Mouse (Mus musculus) liver, embryonic 14.5 days (tissue): Measurements from ENCODE around the gene Nphp4. TPM values are rescaled to one million over a fixed set of nuclear protein-coding genes. Genes with fewer than 3 reads are reported as not detected.

Source experiments
- ATAC-seq: fragments of 200-750 bp; cut with Nextera tagmentation; 2 replicates; pipeline ENCODE4 v1.8.0; 2017; ENCODE audit warnings: moderate number of reproducible peaks, mild to moderate bottlenecking, moderate library complexity; ENCODE audit not compliant: insufficient read depth
- DNase-seq, 3 experiments: peaks; one replicate each; pipeline ENCODE4 v3.0.0-alpha.2; 2012 to 2013; ENCODE audit warnings: low read depth in 3 of 3, low spot score in 3 of 3
- H3K27ac ChIP-seq: fragments of 300-500 bp; sonication (generic); 2 replicates; pipeline ENCODE4 v1.5.1; 2014; ENCODE audit warnings: moderate library complexity, mild to moderate bottlenecking, control low read depth, inconsistent platforms
- H3K27me3 ChIP-seq: fragments of 300-500 bp; sonication (generic); 2 replicates; pipeline ENCODE4 v1.6.1; 2014; ENCODE audit warnings: mild to moderate bottlenecking, low read length, moderate library complexity; ENCODE audit not compliant: control insufficient read depth, insufficient read depth
- H3K36me3 ChIP-seq: fragments of 300-500 bp; sonication (generic); replicated peaks from 2 replicates; pipeline ENCODE4 v1.6.1; 2014; ENCODE audit warnings: low read depth; ENCODE audit not compliant: control insufficient read depth, insufficient read depth
- H3K4me1 ChIP-seq, 2 experiments: fragments of 200-500 bp in 1 of 2; fragments of 300-500 bp in 1 of 2; sonication (generic) in 1 of 2; replicated peaks; 2 replicates each; pipeline ENCODE4 v1.6.1; 2012 to 2014; ENCODE audit warnings: antibody characterized with exemption in 1 of 2, inconsistent platforms in 1 of 2, low read length in 1 of 2; ENCODE audit not compliant: control insufficient read depth in 2 of 2, insufficient read depth in 2 of 2
- H3K4me2 ChIP-seq: fragments of 300-500 bp; sonication (generic); 2 replicates; pipeline ENCODE4 v1.6.1; 2014; ENCODE audit warnings: low read depth, mild to moderate bottlenecking, control low read depth, moderate library complexity
- H3K4me3 ChIP-seq, 2 experiments: fragments of 200-500 bp in 1 of 2; fragments of 300-500 bp in 1 of 2; sonication (generic) in 1 of 2; 2 replicates each; pipeline ENCODE4 v1.5.1; 2012 to 2014; ENCODE audit warnings: low read depth in 2 of 2, low read length in 2 of 2, mild to moderate bottlenecking in 2 of 2, control low read depth in 1 of 2, inconsistent platforms in 1 of 2, moderate library complexity in 1 of 2; ENCODE audit not compliant: insufficient read depth in 1 of 2
- H3K9ac ChIP-seq: fragments of 300-500 bp; sonication (generic); replicated peaks from 2 replicates; pipeline ENCODE4 v1.6.1; 2014; ENCODE audit warnings: mild to moderate bottlenecking, control low read depth, moderate library complexity
- H3K9me3 ChIP-seq: fragments of 300-500 bp; sonication (generic); 2 replicates; pipeline ENCODE4 v1.6.1; 2016; ENCODE audit warnings: low read length, mixed read lengths; ENCODE audit not compliant: control insufficient read depth
- CTCF ChIP-seq: IDR thresholded peaks from 2 replicates; pipeline ENCODE4 v1.5.1; 2016; ENCODE audit warnings: antibody characterized with exemption, low read depth, control low read depth
- EP300 ChIP-seq: IDR thresholded peaks from 2 replicates; pipeline ENCODE4 v1.6.1; 2016; ENCODE audit warnings: antibody characterized with exemption, low read depth
- WGBS: fragments of 180-500 bp; shearing (Covaris S2); extraction: QIAGEN DNeasy Blood & Tissue Kit; methylation state at CpG from one replicate; pipeline ENCODE4 v1.1.7; 2014; ENCODE audit not compliant: insufficient replicate concordance; 5-methylcytosine and 5-hydroxymethylcytosine counted together
- polyA plus RNA-seq, 2 experiments: library from polyadenylated mRNA; depleted of rRNA in 1 of 2; stranded (reverse) in 1 of 2; unstranded in 1 of 2; fragments of >200 nt; fragmentation: Nextera tagmentation in 1 of 2; extraction: Ambion mirVana in 1 of 2; gene quantifications; 2 replicates each; pipeline versions ENCODE4 v1.2.1 to v1.2.3; 2012 to 2014

Gene Nphp4
- polyA plus RNA-seq, 2 experiments = 0.11 TPM; not detected in 1

DNA sequence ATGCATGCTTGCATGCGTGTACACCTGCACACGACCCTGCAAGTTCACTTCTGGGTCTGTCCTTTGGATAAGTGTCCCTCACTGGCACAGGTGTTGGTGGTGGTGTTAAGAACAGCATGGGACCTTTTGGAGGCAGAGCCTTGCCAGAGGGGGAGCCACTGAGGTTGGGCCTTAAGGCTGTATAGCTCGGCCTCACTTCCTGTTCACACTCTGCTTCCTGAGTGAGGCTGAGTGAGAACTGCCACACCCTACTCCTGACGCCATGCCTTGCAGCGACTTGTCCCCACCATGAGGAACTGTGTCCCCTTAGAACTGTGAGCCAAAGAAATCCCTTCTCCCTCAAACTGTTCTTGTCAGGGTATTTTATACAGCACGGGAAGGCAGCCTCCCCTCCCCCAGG is 25.1 kb upstream of the Nphp4 start:
- Histone ChIP-seq H3K27ac (no peak overlapping the region), H3K27me3 (no peaks in the 10 kb centered on the region), H3K4me2 (no peak overlapping the region), H3K9ac (no peak overlapping the region), H3K9me3 (no peaks in the 10 kb centered on the region), H3K4me1 (no peaks in the 10 kb centered on the region), H3K36me3 (no peaks in the 10 kb centered on the region), H3K4me3 (no peak overlapping the region)
- no peak for TF ChIP-seq EP300
- 0 out of 2 replicates have a peak, but pooled peaks have one; percentile 19 for TF ChIP-seq CTCF
- DNase-seq = no peak
- WGBS = 64% methylated on average over 6 of the region's 6 CpGs
- no peak for ATAC-seq

DNA sequence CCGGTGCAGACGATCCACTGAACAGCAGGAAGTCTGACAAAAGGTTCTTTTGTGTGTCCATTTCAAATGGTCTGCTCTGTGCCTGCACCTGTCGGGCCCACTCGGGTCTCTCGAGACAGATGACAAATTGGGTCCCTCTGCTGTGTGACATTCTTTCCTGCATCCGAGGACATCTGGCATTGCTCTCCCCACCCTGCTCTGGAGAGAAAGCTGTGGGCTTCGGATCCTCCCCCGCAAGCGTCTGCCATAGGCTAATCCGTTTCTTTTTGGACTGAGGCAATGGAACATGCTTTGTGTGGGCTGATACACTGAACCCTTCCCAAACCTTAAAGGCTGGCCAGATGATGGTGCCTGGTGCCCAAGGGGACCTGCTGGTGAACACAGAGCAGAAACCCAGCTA is 23.4 kb upstream of the Nphp4 start:
- no peaks in the 10 kb centered on the region for H3K36me3 ChIP-seq
- no peak overlapping the region for H3K27ac ChIP-seq
- TF ChIP-seq CTCF = no peak
- no peak for TF ChIP-seq EP300
- H3K27me3 ChIP-seq = no peaks in the 10 kb centered on the region
- H3K4me1 ChIP-seq = no peaks in the 10 kb centered on the region
- ATAC-seq = no peak
- 65% methylated on average over 10 of the region's 10 CpGs for WGBS
- no peak for DNase-seq
- no peak overlapping the region for H3K4me2 ChIP-seq
- H3K9me3 ChIP-seq = no peaks in the 10 kb centered on the region
- H3K9ac ChIP-seq = no peak overlapping the region
- H3K4me3 ChIP-seq = no peak overlapping the region

- DNase-seq (no peak), ATAC-seq (no peak)
- H3K4me2 ChIP-seq = no peak overlapping the region
- H3K4me3 ChIP-seq = no peak overlapping the region
- H3K36me3 ChIP-seq = no peaks in the 10 kb centered on the region
- WGBS = 73% methylated on average over 12 of the region's 12 CpGs
- H3K27ac ChIP-seq = no peak overlapping the region
- H3K4me1 ChIP-seq = no peaks in the 10 kb centered on the region
- no peaks in the 10 kb centered on the region for H3K9me3 ChIP-seq
- TF ChIP-seq EP300 (no peak), CTCF (no peak)
- no peaks in the 10 kb centered on the region for H3K27me3 ChIP-seq
- no peak overlapping the region for H3K9ac ChIP-seq
Observed at GRCm38 (mm10) chr4:152454153-152454552, 22.4 kb upstream of the Nphp4 start.

- no peaks in the 10 kb centered on the region for H3K4me1 ChIP-seq
- H3K36me3 ChIP-seq = no peaks in the 10 kb centered on the region
- no peak overlapping the region for H3K4me3 ChIP-seq
- WGBS = 74% methylated on average over 18 of the region's 18 CpGs
- no peak overlapping the region for H3K4me2 ChIP-seq
- no peak for TF ChIP-seq EP300
- TF ChIP-seq CTCF = no peak
- H3K27me3 ChIP-seq = no peaks in the 10 kb centered on the region
- H3K9ac ChIP-seq = no peak overlapping the region
- H3K27ac ChIP-seq = no peak overlapping the region
- H3K9me3 ChIP-seq = no peaks in the 10 kb centered on the region
- no peak for ATAC-seq
- DNase-seq = no peak
Observed at GRCm38 (mm10) chr4:152456609-152457008, 19.9 kb upstream of the Nphp4 start.

DNA sequence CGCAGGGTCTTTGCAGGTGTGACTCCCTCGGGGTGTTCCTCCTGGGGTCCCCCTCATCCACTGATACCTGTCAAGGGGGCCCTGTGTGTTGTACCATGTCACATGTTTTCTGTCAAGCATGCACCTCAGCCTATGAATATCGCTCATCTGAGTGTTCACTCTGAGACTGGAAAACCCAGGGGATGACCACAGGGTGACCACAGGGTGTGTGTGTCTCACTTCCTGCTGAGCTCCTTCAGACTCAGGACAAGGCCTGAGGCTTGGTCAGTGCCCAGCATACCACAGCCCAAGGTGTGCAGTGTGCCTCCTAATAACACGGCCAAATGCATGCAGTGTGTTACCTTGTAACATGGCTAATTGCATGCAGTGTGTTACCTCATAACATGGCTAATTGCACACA is 18.8 kb upstream of the Nphp4 start:
- DNase-seq = no peak
- Histone ChIP-seq H3K4me3 (no peak overlapping the region), H3K27me3 (no peaks in the 10 kb centered on the region), H3K27ac (no peak overlapping the region), H3K9ac (no peak overlapping the region), H3K4me1 (no peaks in the 10 kb centered on the region), H3K9me3 (no peaks in the 10 kb centered on the region), H3K4me2 (no peak overlapping the region), H3K36me3 (no peaks in the 10 kb centered on the region)
- no peak for ATAC-seq
- TF ChIP-seq EP300 (no peak), CTCF (no peak)
- WGBS = 58% methylated on average over 4 of the region's 4 CpGs

DNA sequence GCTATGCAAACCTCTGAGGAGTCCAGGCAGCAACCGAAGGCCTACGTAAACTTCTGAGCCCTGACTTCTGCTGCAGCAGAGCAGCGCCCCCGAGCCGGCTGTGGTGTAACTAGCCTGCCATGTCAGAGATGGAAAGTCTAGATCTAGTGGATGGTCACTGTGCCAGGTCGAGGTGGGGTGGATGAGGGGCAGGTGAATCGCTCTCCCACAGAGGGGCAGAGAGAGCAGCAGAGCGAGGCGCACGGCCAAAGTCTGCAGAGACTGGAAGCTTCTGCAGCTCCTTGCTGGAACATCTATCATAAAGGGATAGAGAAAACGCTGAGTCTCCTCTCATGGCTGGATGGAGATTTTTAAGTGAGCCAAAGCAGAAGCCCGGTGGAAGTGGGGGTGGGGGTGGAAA is 14.0 kb upstream of the Nphp4 start:
- Histone ChIP-seq H3K9me3 (no peaks in the 10 kb centered on the region), H3K4me1 (no peaks in the 10 kb centered on the region), H3K9ac (no peak overlapping the region), H3K4me3 (no peak overlapping the region), H3K27me3 (no peaks in the 10 kb centered on the region), H3K4me2 (no peak overlapping the region), H3K36me3 (no peaks in the 10 kb centered on the region), H3K27ac (no peak overlapping the region)
- 68% methylated on average over 12 of the region's 12 CpGs for WGBS
- TF ChIP-seq EP300 = no peak
- no peak for TF ChIP-seq CTCF
- no peak for ATAC-seq
- DNase-seq = no peak
